Mouse (Mus musculus) CH12.LX (cell line): ENCODE results near the gene St8sia2. TPM values are rescaled to one million over a fixed set of nuclear protein-coding genes. Genes with fewer than 3 reads are reported as not detected.

Experiments
- DNase-seq: peaks from one replicate; pipeline ENCODE4 v3.0.0-alpha.2; 2013; ENCODE audit errors: extremely low read depth
- H3K27ac ChIP-seq: 2 replicates; pipeline ENCODE4 v1.5.1; 2012; ENCODE audit warnings: low read depth, mild to moderate bottlenecking, control low read depth, moderate library complexity; ENCODE audit not compliant: insufficient read depth
- H3K27me3 ChIP-seq: replicated peaks from 2 replicates; pipeline ENCODE3; 2012; ENCODE audit warnings: inconsistent platforms
- H3K36me3 ChIP-seq, 2 experiments: replicated peaks in 1 of 2; 2 replicates each; pipeline versions ENCODE3 to v1.6.1; 2012; ENCODE audit warnings: inconsistent platforms in 1 of 2, low read length in 1 of 2, mild to moderate bottlenecking in 1 of 2, mixed read lengths in 1 of 2, moderate library complexity in 1 of 2; ENCODE audit not compliant: control insufficient read depth in 1 of 2, insufficient read depth in 1 of 2
- H3K4me1 ChIP-seq, 2 experiments: 2 replicates each; pipeline ENCODE4 v1.6.1; 2012; ENCODE audit warnings: inconsistent platforms in 1 of 2, moderate library complexity in 1 of 2; ENCODE audit not compliant: insufficient read depth in 2 of 2, control insufficient read depth in 1 of 2
- H3K4me2 ChIP-seq: 2 replicates; pipeline ENCODE4 v1.6.1; 2012; ENCODE audit warnings: low read depth, mild to moderate bottlenecking, control low read depth; ENCODE audit not compliant: poor library complexity, insufficient read depth, severe bottlenecking
- H3K4me3 ChIP-seq, 3 experiments: fragments of 150-350 bp in 1 of 3; sonication (generic) in 1 of 3; replicated peaks in 1 of 3; 2 replicates each; pipeline versions ENCODE3 to v1.5.1; 2011 to 2012; ENCODE audit warnings: low read depth in 2 of 3, low read length in 2 of 3, mild to moderate bottlenecking in 2 of 3, moderate library complexity in 2 of 3, control low read depth in 1 of 3, improper control_type of control experiment in 1 of 3, inconsistent platforms in 1 of 3, mixed read lengths in 1 of 3; ENCODE audit not compliant: poor library complexity in 1 of 3
- H3K79me2 ChIP-seq: replicated peaks from 2 replicates; pipeline ENCODE4 v1.6.1; 2012; ENCODE audit warnings: mild to moderate bottlenecking, moderate library complexity; ENCODE audit not compliant: control insufficient read depth, poor library complexity, insufficient read depth, severe bottlenecking; ENCODE audit errors: extremely low read depth
- H3K9ac ChIP-seq: 2 replicates; pipeline ENCODE4 v1.6.1; 2012; ENCODE audit warnings: low read depth, mild to moderate bottlenecking, control low read depth, moderate library complexity; ENCODE audit not compliant: insufficient read depth
- H3K9me3 ChIP-seq: replicated peaks from 2 replicates; pipeline ENCODE3; 2012; ENCODE audit warnings: low read length, inconsistent platforms, mixed read lengths
- BHLHE40 ChIP-seq: IDR thresholded peaks from 2 replicates; pipeline ENCODE4 v1.6.1; 2011; ENCODE audit warnings: mild to moderate bottlenecking, low read depth, low read length, improper control_type of control experiment
- EP300 ChIP-seq: IDR thresholded peaks from 2 replicates; pipeline ENCODE4 v1.6.1; 2011; ENCODE audit warnings: low read length, improper control_type of control experiment
- GABPA ChIP-seq: IDR thresholded peaks from 2 replicates; pipeline ENCODE4 v1.6.1; 2012; ENCODE audit warnings: low read depth, low read length, improper control_type of control experiment, inconsistent platforms; ENCODE audit not compliant: insufficient replicate concordance
- JUN ChIP-seq: IDR thresholded peaks from 2 replicates; pipeline ENCODE4 v1.6.1; 2011; ENCODE audit warnings: low read depth, mild to moderate bottlenecking, low read length, improper control_type of control experiment, moderate library complexity; ENCODE audit not compliant: insufficient read depth
- JUND ChIP-seq: conservative IDR thresholded peaks from 2 replicates; pipeline ENCODE4 v1.6.1; 2011; ENCODE audit warnings: low read depth, low read length, improper control_type of control experiment
- MAFK ChIP-seq: IDR thresholded peaks from 2 replicates; pipeline ENCODE4 v1.6.1; 2011; ENCODE audit warnings: low read length, improper control_type of control experiment; ENCODE audit not compliant: insufficient replicate concordance
- MAZ ChIP-seq: IDR thresholded peaks from 2 replicates; pipeline ENCODE4 v1.6.1; 2012; ENCODE audit warnings: low read depth, mild to moderate bottlenecking, inconsistent platforms, low read length, improper control_type of control experiment, moderate library complexity
- MXI1 ChIP-seq: IDR thresholded peaks from 2 replicates; pipeline ENCODE4 v1.6.1; 2011; ENCODE audit warnings: mild to moderate bottlenecking, low read depth, low read length, improper control_type of control experiment
- NELFE ChIP-seq: IDR thresholded peaks from 2 replicates; pipeline ENCODE4 v1.6.1; 2011; ENCODE audit warnings: low read depth, low read length, improper control_type of control experiment
- POLR2AphosphoS2 ChIP-seq: IDR thresholded peaks from 2 replicates; pipeline ENCODE4 v1.6.1; 2011; ENCODE audit warnings: low read depth, low read length, improper control_type of control experiment
- RAD21 ChIP-seq: IDR thresholded peaks from 2 replicates; pipeline ENCODE4 v1.6.1; 2011; ENCODE audit warnings: low read depth, mild to moderate bottlenecking, low read length, improper control_type of control experiment, moderate library complexity
- RCOR1 ChIP-seq: conservative IDR thresholded peaks from 2 replicates; pipeline ENCODE4 v1.6.1; 2012; ENCODE audit warnings: low read depth, mild to moderate bottlenecking, inconsistent platforms, low read length, improper control_type of control experiment
- SMC3 ChIP-seq: IDR thresholded peaks from 2 replicates; pipeline ENCODE4 v1.6.1; 2011; ENCODE audit warnings: low read depth, low read length, improper control_type of control experiment
- TBP ChIP-seq: conservative IDR thresholded peaks from 2 replicates; pipeline ENCODE4 v1.6.1; 2011; ENCODE audit warnings: low read depth, low read length, improper control_type of control experiment
- TCF12 ChIP-seq: IDR thresholded peaks from 2 replicates; pipeline ENCODE4 v1.6.1; 2014; ENCODE audit warnings: low read depth, mild to moderate bottlenecking, inconsistent platforms, low read length, improper control_type of control experiment
- USF2 ChIP-seq: conservative IDR thresholded peaks from 2 replicates; pipeline ENCODE4 v1.6.1; 2011; ENCODE audit warnings: low read depth, low read length, improper control_type of control experiment
- ZC3H11A ChIP-seq: IDR thresholded peaks from 2 replicates; pipeline ENCODE4 v1.6.1; 2012; ENCODE audit warnings: low read depth, mild to moderate bottlenecking, inconsistent platforms, low read length, improper control_type of control experiment
- ZMIZ1 ChIP-seq: IDR thresholded peaks from 2 replicates; pipeline ENCODE4 v1.6.1; 2012; ENCODE audit warnings: low read depth, mild to moderate bottlenecking, inconsistent platforms, low read length, improper control_type of control experiment
- ZNF384 ChIP-seq: IDR thresholded peaks from 2 replicates; pipeline ENCODE4 v1.6.1; 2012; ENCODE audit warnings: low read depth, low read length, improper control_type of control experiment, inconsistent platforms
- dilution Hi-C: fragments of 300-500 bp; cut with MboI; formaldehyde crosslinking; loops from 2 replicates; pipeline ENCODE4 v1.14.3; 2020; ENCODE audit warnings: low sequenced_read_pairs; ENCODE audit not compliant: extremely low pct_unique_long_range_greater_than_20kb, extremely low pct_ligation_motif_present
- in situ Hi-C: fragments of 300-500 bp; cut with MboI; formaldehyde crosslinking; loops from 3 replicates; pipeline ENCODE4 v1.14.3; 2019; ENCODE audit warnings: low sequenced_read_pairs, low pct_ligation_motif_present, low pct_unique_long_range_greater_than_20kb, mixed read lengths
- polyA plus RNA-seq: library from polyadenylated mRNA; unstranded; fragments of >175 nt; gene quantifications from 2 replicates; pipeline ENCODE4 v1.2.1, GENCODE M21; 2012; ENCODE audit warnings: low read depth; ENCODE audit not compliant: insufficient read length
- total RNA-seq, 2 experiments: library from RNA; depleted of rRNA; stranded (reverse); fragments of 300-350 nt in 1 of 2; fragments of >200 nt in 1 of 2; gene quantifications; 2 replicates each; pipeline ENCODE4 v1.2.3; 2012 to 2014

The St8sia2 gene
- total and polyA plus RNA-seq, 3 experiments, result not detected

DNA sequence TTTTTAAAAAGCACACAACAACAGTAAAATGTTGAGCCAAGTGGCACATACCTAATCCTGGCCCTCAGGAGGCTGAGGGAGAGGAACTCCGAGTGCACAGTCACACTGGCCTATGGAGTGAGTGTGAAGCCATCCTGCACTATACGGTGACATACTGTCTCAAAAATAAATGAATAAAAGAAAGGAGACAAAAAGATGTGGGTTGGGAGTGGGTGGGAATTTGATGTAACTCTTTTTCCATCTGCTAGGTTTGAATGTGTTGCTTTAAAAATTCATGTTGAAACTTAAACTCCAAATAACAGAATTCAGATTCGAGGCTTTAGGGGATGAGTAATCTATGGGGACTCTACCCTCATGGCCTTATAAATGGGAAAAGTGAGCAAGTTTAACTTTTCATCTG is 46.2 kb upstream of the St8sia2 start:
- no peak for DNase-seq
- in situ Hi-C loops, result no loop called here
- no peak for TF ChIP-seq ZNF384
- TF ChIP-seq MXI1, result no peak
- no peak for TF ChIP-seq MAZ
- TF ChIP-seq, all 38 proteins: peak for 0
- peaks cover 79% of the 10 kb centered on the region for H3K27me3 ChIP-seq
- no peak overlapping the region for H3K9ac ChIP-seq
- H3K79me2 ChIP-seq, result no peaks in the 10 kb centered on the region
- dilution Hi-C loops, result no loop called here
- no peak overlapping the region for H3K27ac ChIP-seq
- H3K36me3 ChIP-seq, result no peaks in the 10 kb centered on the region
- no peak overlapping the region for H3K4me3 ChIP-seq
- peaks cover 3% of the 10 kb centered on the region for H3K9me3 ChIP-seq
- no peak overlapping the region for H3K4me2 ChIP-seq
- no peaks in the 10 kb centered on the region for H3K4me1 ChIP-seq

DNA sequence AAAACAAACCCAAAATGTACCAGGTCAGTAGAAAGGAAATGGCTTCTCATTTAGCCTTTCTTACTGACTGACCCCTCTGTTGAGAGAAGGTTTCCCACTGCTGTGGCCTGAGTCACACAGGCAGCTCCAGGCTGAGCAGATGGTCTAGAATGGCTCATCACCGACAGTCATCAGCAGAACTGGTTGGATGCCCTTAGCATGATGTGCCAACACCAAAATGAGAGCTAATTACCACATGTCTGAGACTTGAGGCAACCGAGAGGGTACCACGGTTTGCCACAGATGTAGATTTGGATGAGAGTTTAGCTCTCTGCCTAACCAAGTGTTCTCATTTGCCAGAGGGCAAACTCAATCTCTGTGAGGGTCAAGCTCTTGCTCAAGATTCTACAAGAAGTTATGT is 42.3 kb upstream of the St8sia2 start:
- in situ Hi-C loops, result no loop called here
- Histone ChIP-seq H3K79me2 (no peaks in the 10 kb centered on the region), H3K4me2 (no peak overlapping the region), H3K36me3 (no peaks in the 10 kb centered on the region), H3K4me1 (no peaks in the 10 kb centered on the region; a peak in 1 of 4 replicates), H3K27me3 (peaks cover 54% of the 10 kb centered on the region), H3K4me3 (no peak overlapping the region), H3K27ac (no peak overlapping the region), H3K9ac (no peak overlapping the region), H3K9me3 (peaks cover 3% of the 10 kb centered on the region)
- no peak for DNase-seq
- dilution Hi-C loops, result no loop called here
- no peak for TF ChIP-seq NELFE
- TF ChIP-seq GABPA, result no peak
- no peak for TF ChIP-seq TCF12
- TF ChIP-seq BHLHE40, result no peak
- no peak for TF ChIP-seq JUN
- TF ChIP-seq JUND, result no peak
- no peak for TF ChIP-seq MXI1
- TF ChIP-seq RAD21, result no peak
- TF ChIP-seq RCOR1, result no peak
- no peak for TF ChIP-seq ZC3H11A
- no peak for TF ChIP-seq SMC3
- TF ChIP-seq POLR2AphosphoS2, result no peak
- no peak for TF ChIP-seq TBP
- TF ChIP-seq ZMIZ1, result no peak
- no peak for TF ChIP-seq MAFK
- no peak for TF ChIP-seq EP300
- no peak for TF ChIP-seq MAZ
- TF ChIP-seq USF2, result no peak
